Mouse (Mus musculus): ENCODE data around the gene Vsnl1.

Gene Vsnl1

GRCm38 (mm10) chr12:11384754-11385153 is 51.7 kb downstream of the Vsnl1 start:
- WGBS, result 62% methylated on average over 1 of the region's 1 CpGs

GRCm38 (mm10) chr12:11379396-11379795 is 57.0 kb downstream of the Vsnl1 start:
- whole genome bisulfite sequencing, result 73% methylated on average over 2 of the region's 2 CpGs

- 9% methylated on average over 4 of the region's 4 CpGs for WGBS
Measured at GRCm38 (mm10) chr12:11370056-11370455, 66.4 kb downstream of the Vsnl1 start.

GRCm38 (mm10) chr12:11367099-11367765 is 69.2 kb downstream of the Vsnl1 start:
- 31% methylated on average over 3 of the region's 3 CpGs for WGBS

- WGBS, result 56% methylated on average over 6 of the region's 6 CpGs
Measured at GRCm38 (mm10) chr12:11364870-11365269, 71.5 kb downstream of the Vsnl1 start.

GRCm38 (mm10) chr12:11362435-11362834 is 74.0 kb downstream of the Vsnl1 start:
- WGBS, result 72% methylated on average over 6 of the region's 6 CpGs

- 24% methylated on average over 5 of the region's 5 CpGs for WGBS
Measured at GRCm38 (mm10) chr12:11350895-11351294, 85.5 kb downstream of the Vsnl1 start.

GRCm38 (mm10) chr12:11349870-11350269 is 86.5 kb downstream of the Vsnl1 start:
- 33% methylated on average over 5 of the region's 5 CpGs for WGBS

- 0% methylated on average over 1 of the region's 1 CpGs for WGBS
Measured at GRCm38 (mm10) chr12:11348423-11348822, 88.0 kb downstream of the Vsnl1 start.

GRCm38 (mm10) chr12:11345963-11346362 is 90.5 kb downstream of the Vsnl1 start:
- 39% methylated on average over 2 of the region's 2 CpGs for WGBS

- 46% methylated on average over 6 of the region's 6 CpGs for WGBS
Measured at GRCm38 (mm10) chr12:11342020-11342600, 94.3 kb downstream of the Vsnl1 start.

- WGBS, result 88% methylated on average over 2 of the region's 2 CpGs
Measured at GRCm38 (mm10) chr12:11338251-11338650, 98.2 kb downstream of the Vsnl1 start.

GRCm38 (mm10) chr12:11336845-11337244 is 99.6 kb downstream of the Vsnl1 start:
- 47% methylated on average over 4 of the region's 4 CpGs for WGBS

GRCm38 (mm10) chr12:11326483-11326882 is 109.9 kb downstream of the Vsnl1 start:
- WGBS, result 47% methylated on average over 3 of the region's 3 CpGs

GRCm38 (mm10) chr12:11324480-11324879 is 111.9 kb downstream of the Vsnl1 start:
- WGBS, result 44% methylated on average over 4 of the region's 4 CpGs

GRCm38 (mm10) chr12:11317671-11318070 is 118.7 kb downstream of the Vsnl1 start:
- WGBS, result 77% methylated on average over 6 of the region's 6 CpGs

GRCm38 (mm10) chr12:11313840-11314239 is 122.6 kb downstream of the Vsnl1 start:
- WGBS, result 27% methylated on average over 1 of the region's 1 CpGs

- WGBS, result 97% methylated on average over 2 of the region's 2 CpGs
Measured at GRCm38 (mm10) chr12:11311106-11311505, 125.3 kb downstream of the Vsnl1 start.

GRCm38 (mm10) chr12:11306753-11307645 is 129.4 kb downstream of the Vsnl1 start:
- WGBS, result 83% methylated on average over 8 of the region's 8 CpGs

- WGBS, result 100% methylated on average over 1 of the region's 1 CpGs
Measured at GRCm38 (mm10) chr12:11300858-11301257, 135.6 kb downstream of the Vsnl1 start.

- 98% methylated on average over 2 of the region's 2 CpGs for WGBS
Measured at GRCm38 (mm10) chr12:11286382-11286781, 150.0 kb downstream of the Vsnl1 start.

GRCm38 (mm10) chr12:11281584-11281983 is 154.8 kb downstream of the Vsnl1 start:
- 91% methylated on average over 2 of the region's 2 CpGs for WGBS

- 89% methylated on average over 3 of the region's 3 CpGs for WGBS
Measured at GRCm38 (mm10) chr12:11279886-11280285, 156.5 kb downstream of the Vsnl1 start.
